Mouse (Mus musculus): ENCODE data around the gene Nhsl1.

Gene Nhsl1

GRCm38 (mm10) chr10:18403992-18404391, 85.2 kb downstream of the Nhsl1 start:
- no peak for DNase-seq

GRCm38 (mm10) chr10:18404679-18405078, 85.9 kb downstream of the Nhsl1 start:
- DNase-seq, result no peak

GRCm38 (mm10) chr10:18407062-18407830, 88.5 kb downstream of the Nhsl1 start:
- peak; percentile 90 for DNase-seq

- no peak for DNase-seq
Observed at GRCm38 (mm10) chr10:18408128-18408527, 89.3 kb downstream of the Nhsl1 start.

GRCm38 (mm10) chr10:18408635-18409034, 89.8 kb downstream of the Nhsl1 start:
- DNase-seq, result no peak

- no peak for DNase-seq
Observed at GRCm38 (mm10) chr10:18409068-18409467, 90.3 kb downstream of the Nhsl1 start.

- no peak for DNase-seq
Observed at GRCm38 (mm10) chr10:18411266-18411665, 92.5 kb downstream of the Nhsl1 start.

- DNase-seq, result no peak
Observed at GRCm38 (mm10) chr10:18415946-18416345, 97.2 kb downstream of the Nhsl1 start.

- no peak for DNase-seq
Observed at GRCm38 (mm10) chr10:18418160-18418559, 99.4 kb downstream of the Nhsl1 start.

- no peak for DNase-seq
Observed at GRCm38 (mm10) chr10:18419508-18419907, 100.7 kb downstream of the Nhsl1 start.

- DNase-seq, result no peak
Observed at GRCm38 (mm10) chr10:18420259-18421000, 101.6 kb downstream of the Nhsl1 start.

- DNase-seq, result no peak
Observed at GRCm38 (mm10) chr10:18422968-18423367, 104.2 kb downstream of the Nhsl1 start.

- no peak for DNase-seq
Observed at GRCm38 (mm10) chr10:18423557-18423956, 104.8 kb downstream of the Nhsl1 start.

GRCm38 (mm10) chr10:18427866-18428265, 109.1 kb downstream of the Nhsl1 start:
- no peak for DNase-seq

GRCm38 (mm10) chr10:18429533-18429932, 110.7 kb downstream of the Nhsl1 start:
- no peak for DNase-seq

- DNase-seq, result peak; percentile 51
Observed at GRCm38 (mm10) chr10:18430141-18430540, 111.4 kb downstream of the Nhsl1 start.

GRCm38 (mm10) chr10:18430973-18431372, 112.2 kb downstream of the Nhsl1 start:
- peak; percentile 87 for DNase-seq

GRCm38 (mm10) chr10:18431546-18431945, 112.8 kb downstream of the Nhsl1 start:
- no peak for DNase-seq

GRCm38 (mm10) chr10:18435454-18435853, 116.7 kb downstream of the Nhsl1 start:
- DNase-seq, result no peak

- no peak for DNase-seq
Observed at GRCm38 (mm10) chr10:18435938-18436337, 117.2 kb downstream of the Nhsl1 start.

GRCm38 (mm10) chr10:18437584-18437983, 118.8 kb downstream of the Nhsl1 start:
- no peak for DNase-seq

- no peak for DNase-seq
Observed at GRCm38 (mm10) chr10:18445603-18446358, 127.0 kb downstream of the Nhsl1 start.

- DNase-seq, result no peak
Observed at GRCm38 (mm10) chr10:18446359-18446820, 127.6 kb downstream of the Nhsl1 start.

Data from kidney, postnatal 10 days (tissue).